Mouse (Mus musculus) spleen, adult 2 months (tissue): ENCODE data around the gene Tfap2a. TPM values are rescaled to one million over a fixed set of nuclear protein-coding genes. Genes with fewer than 3 reads are reported as not detected.

Experiments
- DNase-seq, 2 experiments: peaks; one replicate each; pipeline versions ENCODE4 v3.0.0 to v3.0.0-alpha.2; 2012 to 2021; ENCODE audit warnings: low spot score in 2 of 2, low read depth in 1 of 2
- H3K27ac ChIP-seq: fragments of 200-500 bp; 2 replicates; pipeline ENCODE4 v1.5.1; 2012; ENCODE audit warnings: low read length, inconsistent platforms; ENCODE audit not compliant: insufficient read depth
- H3K27me3 ChIP-seq: fragments of 200-500 bp; 2 replicates; pipeline ENCODE4 v1.6.1; 2012; ENCODE audit warnings: mild to moderate bottlenecking, moderate library complexity, low read length, inconsistent platforms; ENCODE audit not compliant: control insufficient read depth, insufficient read depth
- H3K36me3 ChIP-seq: fragments of 200-500 bp; 2 replicates; pipeline ENCODE4 v1.6.1; 2012; ENCODE audit warnings: mild to moderate bottlenecking, low read length, inconsistent platforms; ENCODE audit not compliant: control insufficient read depth, insufficient read depth
- H3K4me1 ChIP-seq: fragments of 200-500 bp; 2 replicates; pipeline ENCODE4 v1.6.1; 2011; ENCODE audit warnings: inconsistent platforms; ENCODE audit not compliant: control insufficient read depth, insufficient read depth, insufficient read length
- H3K4me3 ChIP-seq: fragments of 200-500 bp; 2 replicates; pipeline ENCODE4 v1.5.1; 2011; ENCODE audit warnings: mild to moderate bottlenecking, inconsistent platforms; ENCODE audit not compliant: insufficient read depth, insufficient read length; ENCODE audit errors: extremely low read depth
- CTCF ChIP-seq: fragments of 200-500 bp; IDR thresholded peaks from 2 replicates; pipeline ENCODE4 v1.5.1; 2011; ENCODE audit warnings: mild to moderate bottlenecking, inconsistent platforms; ENCODE audit not compliant: insufficient read depth, insufficient read length, insufficient replicate concordance; ENCODE audit errors: extremely low read depth
- POLR2A ChIP-seq: fragments of 200-500 bp; IDR thresholded peaks from 2 replicates; pipeline ENCODE4 v1.6.1; 2011; ENCODE audit warnings: low read depth, low read length, inconsistent platforms
- WGBS: fragments of 180-500 bp; shearing (Covaris S2); methylation state at CpG from one replicate; pipeline ENCODE4 v1.1.7; 2018; 5-methylcytosine and 5-hydroxymethylcytosine counted together
- polyA plus RNA-seq: library from polyadenylated mRNA; depleted of rRNA; stranded (reverse); fragments of >200 nt; gene quantifications from 2 replicates; pipeline ENCODE4 v1.2.3, GENCODE M21; 2012

The Tfap2a gene
- polyA plus RNA-seq, 1 experiment = 0.14 TPM

DNA sequence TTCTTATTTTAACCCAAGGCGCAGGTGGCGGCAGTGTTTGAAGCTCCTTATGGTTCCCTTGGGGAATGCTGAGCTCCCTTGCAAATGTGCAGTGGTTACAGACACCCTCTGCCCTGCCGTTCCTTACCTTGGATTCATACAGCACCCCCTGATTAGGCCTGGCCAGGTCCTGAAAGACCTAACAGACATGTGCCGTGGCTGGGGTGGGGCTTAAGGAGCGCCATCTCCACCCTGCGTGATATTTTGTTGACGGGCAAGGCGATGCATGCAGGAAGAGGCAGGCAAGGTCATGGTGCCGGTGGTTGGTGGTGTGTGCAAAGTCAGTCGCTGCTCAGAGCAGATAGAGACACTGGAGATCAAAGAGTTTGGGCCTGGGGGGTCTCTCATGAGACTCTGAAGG, 1.7 kb upstream of the Tfap2a start:
- Histone ChIP-seq H3K4me3 (no peak overlapping the region), H3K36me3 (no peaks in the 10 kb centered on the region), H3K4me1 (no peaks in the 10 kb centered on the region), H3K27me3 (peaks cover 44% of the 10 kb centered on the region), H3K27ac (no peak overlapping the region)
- DNase-seq = no peak
- TF ChIP-seq CTCF (no peak), POLR2A (no peak)
- WGBS = 14% methylated on average over 10 of the region's 10 CpGs

GRCm38 (mm10) chr13:40739121-40739650, 1.0 kb upstream of the Tfap2a start:
- H3K4me1 ChIP-seq = no peaks in the 10 kb centered on the region
- WGBS = 6% methylated on average over 17 of the region's 17 CpGs
- peaks cover 45% of the 10 kb centered on the region for H3K27me3 ChIP-seq

GRCm38 (mm10) chr13:40737761-40738160, 415 bp downstream of the Tfap2a start:
- 11% methylated on average over 22 of the region's 22 CpGs for WGBS
- TF ChIP-seq POLR2A (no peak), CTCF (no peak)
- Histone ChIP-seq H3K27me3 (peaks cover 57% of the 10 kb centered on the region), H3K4me1 (no peaks in the 10 kb centered on the region), H3K36me3 (no peaks in the 10 kb centered on the region), H3K27ac (no peak overlapping the region), H3K4me3 (no peak overlapping the region)
- DNase-seq = no peak

More at GRCm38 (mm10) chr13:40739121-40739650, 1.0 kb upstream of the Tfap2a start:
- TF ChIP-seq POLR2A = no peak
- TF ChIP-seq CTCF = no peak
- H3K27ac ChIP-seq = no peak overlapping the region
- no peaks in the 10 kb centered on the region for H3K36me3 ChIP-seq
- no peak for DNase-seq
- H3K4me3 ChIP-seq = no peak overlapping the region

DNA sequence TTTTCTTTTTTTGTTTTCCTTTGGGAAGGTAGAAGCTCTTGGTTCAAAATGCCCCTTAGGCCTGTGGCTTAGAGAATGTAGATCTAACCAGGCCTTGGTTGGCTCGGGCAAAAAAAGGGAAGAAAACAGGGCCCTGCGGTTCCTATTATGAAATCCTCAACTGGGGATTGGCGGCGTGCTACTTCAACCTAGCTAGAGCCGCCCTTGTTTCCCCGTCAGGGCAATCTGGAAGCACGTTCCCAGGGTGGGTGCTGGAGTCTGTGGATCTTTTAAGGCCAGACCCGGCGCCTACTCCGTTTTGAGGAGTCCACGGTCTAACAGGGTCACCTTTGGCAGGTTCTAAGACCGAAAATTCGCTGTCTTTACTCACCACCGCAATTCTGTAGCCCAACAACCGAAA, 1.1 kb downstream of the Tfap2a start:
- H3K4me1 ChIP-seq = no peaks in the 10 kb centered on the region
- H3K4me3 ChIP-seq = no peak overlapping the region
- no peak overlapping the region for H3K27ac ChIP-seq
- peaks cover 58% of the 10 kb centered on the region for H3K27me3 ChIP-seq
- no peak for DNase-seq
- 10% methylated on average over 15 of the region's 15 CpGs for WGBS
- no peaks in the 10 kb centered on the region for H3K36me3 ChIP-seq
- TF ChIP-seq CTCF (no peak), POLR2A (no peak)

DNA sequence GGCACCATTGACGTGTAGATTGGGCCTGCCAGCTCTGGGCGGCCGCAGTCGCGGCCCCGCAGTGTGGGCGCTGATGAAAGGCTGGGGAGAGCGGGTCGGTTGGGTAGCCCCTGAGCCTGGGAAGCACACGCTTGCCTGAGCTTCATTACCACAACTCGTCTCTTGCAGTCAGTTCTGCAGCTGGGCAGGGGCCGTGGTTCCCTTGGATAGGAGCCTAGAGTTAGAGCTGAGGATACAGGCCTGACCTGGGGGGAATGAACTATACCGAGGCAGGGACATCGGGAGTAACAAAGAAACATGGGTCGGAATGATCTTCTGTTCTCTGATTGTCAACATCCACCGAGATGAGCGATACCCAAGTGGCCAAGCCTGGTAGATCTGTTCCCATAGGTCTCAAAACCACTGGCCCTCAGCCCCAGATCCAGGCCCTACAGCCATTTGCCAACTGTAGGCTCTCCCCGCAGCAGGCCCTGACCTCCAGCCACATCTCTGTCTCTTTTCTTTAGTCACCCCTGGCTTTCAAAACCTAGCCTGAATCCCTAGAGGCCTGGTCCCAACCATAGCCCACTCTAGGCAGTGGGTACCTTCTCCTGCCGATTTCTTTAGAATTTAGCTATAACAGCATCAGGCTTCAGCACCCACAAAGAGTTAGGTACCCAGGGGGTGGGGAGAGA, 1.9 kb downstream of the Tfap2a start:
- no peak for TF ChIP-seq POLR2A
- no peak for TF ChIP-seq CTCF
- Histone ChIP-seq H3K27ac (no peak overlapping the region), H3K4me3 (no peak overlapping the region), H3K27me3 (peaks cover 62% of the 10 kb centered on the region), H3K4me1 (no peaks in the 10 kb centered on the region; the same call in 1 of the 2 replicates), H3K36me3 (no peaks in the 10 kb centered on the region)
- DNase-seq = no peak
- WGBS = 83% methylated on average over 19 of the region's 19 CpGs

GRCm38 (mm10) chr13:40735416-40736106, 2.6 kb downstream of the Tfap2a start:
- H3K27ac ChIP-seq = no peak overlapping the region
- DNase-seq = no peak
- H3K4me1 ChIP-seq = no peaks in the 10 kb centered on the region; the same call in 1 of the 2 replicates
- H3K27me3 ChIP-seq = peaks cover 66% of the 10 kb centered on the region
- H3K36me3 ChIP-seq = no peaks in the 10 kb centered on the region
- TF ChIP-seq CTCF (no peak), POLR2A (no peak)
- 44% methylated on average over 17 of the region's 17 CpGs for WGBS
- no peak overlapping the region for H3K4me3 ChIP-seq
